Mouse (Mus musculus): ENCODE measurements around the gene Hsd17b11. TPM values are rescaled to one million over a fixed set of nuclear protein-coding genes. Genes with fewer than 3 reads are reported as not detected.

Hsd17b11 gene
- 2.8 and 3.3 TPM in 2 replicates for polyA plus RNA-seq (2015; fragmentation: Nextera tagmentation; extraction: Ambion mirVana)

DNA sequence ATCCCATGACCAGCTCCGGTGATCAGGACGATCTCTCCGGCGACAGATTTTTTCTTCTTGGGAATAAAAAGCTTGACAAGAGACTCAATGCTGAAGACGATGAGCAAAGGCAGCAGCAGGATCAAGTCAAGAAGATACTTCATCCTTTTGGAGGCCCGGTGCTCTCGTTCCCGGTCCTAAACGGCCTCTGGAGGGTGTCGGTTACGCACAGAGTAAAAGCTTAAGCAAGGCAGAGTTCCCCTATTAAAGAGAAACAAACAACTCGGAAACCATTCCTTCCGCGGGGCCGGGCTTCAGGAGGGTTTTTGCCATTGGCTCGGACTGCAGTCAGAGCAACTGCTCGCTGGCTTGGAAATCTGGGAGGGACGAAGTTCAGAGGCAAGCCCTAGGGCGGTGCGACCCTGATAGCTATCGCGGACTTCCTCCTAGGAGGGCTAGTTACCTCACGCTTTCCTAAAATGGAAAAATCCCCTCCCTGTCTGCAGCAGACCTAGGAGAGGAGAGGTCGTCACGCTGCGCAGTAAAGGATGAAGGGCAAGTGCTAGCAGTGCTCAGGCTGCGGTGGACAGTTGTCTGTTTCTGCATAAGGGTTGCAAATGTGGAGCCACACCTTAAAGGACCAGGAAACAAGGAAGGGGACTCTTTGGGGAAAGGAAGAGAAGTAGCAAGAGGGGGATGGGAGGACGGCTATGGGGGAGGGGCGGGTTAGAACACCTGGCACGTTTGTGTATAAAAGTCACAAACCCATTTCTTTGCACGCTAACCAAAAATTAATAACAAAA, at the start of gene Hsd17b11:
Gene Hsd17b11 (minus strand): TSS at position 323 of the 782 bp plus-strand sequence.
- ATAC-seq (ENCODE audit: extremely low read depth, insufficient number of reproducible peaks, low FRiP score, low TSS enrichment): peak; percentile 74; the same call in 1 of the 2 replicates
- Histone ChIP-seq H3K36me3 (peaks cover 16% of the 10 kb centered on the region), H3K4me2 (peak within 1 kb of the TSS; percentile 78), H3K27me3 (replicated peaks) (no peaks in the 10 kb centered on the region), H3K27ac (replicated peaks) (peak within 1 kb of the TSS; percentile 92), H3K4me1 (peaks cover 38% of the 10 kb centered on the region), H3K9ac (peak within 1 kb of the TSS; percentile 86), H3K4me3 (peak within 1 kb of the TSS; percentile 73), H3K9me3 (no peaks in the 10 kb centered on the region)
- 1% methylated on average over 31 of the region's 31 CpGs for WGBS

DNA sequence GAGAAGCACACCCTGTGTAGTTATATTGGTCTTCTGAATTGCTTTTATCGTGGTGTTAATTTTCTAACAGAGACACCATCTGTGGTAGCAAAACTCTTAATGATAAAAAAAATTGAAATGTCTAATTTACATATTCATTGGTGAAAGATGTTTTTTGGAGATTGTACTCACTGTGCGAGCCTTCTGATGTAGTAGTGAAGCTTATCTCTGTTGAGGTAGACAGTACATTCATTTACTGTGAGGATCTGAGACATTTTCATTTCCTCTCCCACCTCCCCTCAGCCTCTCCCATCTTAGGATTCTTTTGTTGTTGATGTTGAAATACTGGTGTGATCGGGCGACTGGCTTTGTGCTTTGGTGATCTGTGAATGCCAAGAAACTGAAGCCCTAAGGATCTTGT, 49.3 kb upstream of the Hsd17b11 start:
- Histone ChIP-seq H3K27ac (replicated peaks) (no peak overlapping the region), H3K9me3 (no peaks in the 10 kb centered on the region), H3K4me1 (peaks cover 7% of the 10 kb centered on the region), H3K4me2 (no peak overlapping the region), H3K27me3 (replicated peaks) (peaks cover 9% of the 10 kb centered on the region; the same call in 1 of the 2 replicates), H3K36me3 (no peaks in the 10 kb centered on the region), H3K9ac (no peak overlapping the region), H3K4me3 (no peak overlapping the region)
- no peak for ATAC-seq (ENCODE audit: extremely low read depth, insufficient number of reproducible peaks, low FRiP score, low TSS enrichment)
- WGBS: 68% methylated on average over 4 of the region's 4 CpGs

DNA sequence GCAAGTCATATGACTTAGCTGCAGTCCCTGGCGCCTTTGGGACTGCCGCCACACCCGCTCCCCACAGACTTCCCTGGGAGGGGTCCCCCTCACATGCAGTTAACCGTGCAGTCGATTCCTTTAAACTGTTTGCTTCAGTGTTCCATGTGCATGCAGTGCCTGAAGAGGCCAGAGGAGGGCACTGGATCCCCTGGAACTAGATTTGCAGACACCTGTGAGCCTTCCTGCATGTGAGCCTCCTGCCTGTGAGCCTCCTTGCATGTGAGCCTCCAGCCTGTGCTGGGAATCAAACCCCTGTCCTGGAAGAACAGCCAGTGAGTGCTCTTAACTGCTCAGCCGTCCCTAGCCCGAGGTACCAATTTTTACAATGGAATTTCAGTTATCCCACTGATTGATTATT, 47.0 kb upstream of the Hsd17b11 start:
- Histone ChIP-seq H3K27me3 (replicated peaks) (no peaks in the 10 kb centered on the region), H3K27ac (replicated peaks) (no peak overlapping the region), H3K9ac (no peak overlapping the region), H3K36me3 (peaks cover 12% of the 10 kb centered on the region), H3K9me3 (no peaks in the 10 kb centered on the region), H3K4me2 (no peak overlapping the region), H3K4me3 (no peak overlapping the region), H3K4me1 (peaks cover 7% of the 10 kb centered on the region)
- 83% methylated on average over 7 of the region's 7 CpGs for WGBS
- ATAC-seq (ENCODE audit: extremely low read depth, insufficient number of reproducible peaks, low FRiP score, low TSS enrichment): no peak

DNA sequence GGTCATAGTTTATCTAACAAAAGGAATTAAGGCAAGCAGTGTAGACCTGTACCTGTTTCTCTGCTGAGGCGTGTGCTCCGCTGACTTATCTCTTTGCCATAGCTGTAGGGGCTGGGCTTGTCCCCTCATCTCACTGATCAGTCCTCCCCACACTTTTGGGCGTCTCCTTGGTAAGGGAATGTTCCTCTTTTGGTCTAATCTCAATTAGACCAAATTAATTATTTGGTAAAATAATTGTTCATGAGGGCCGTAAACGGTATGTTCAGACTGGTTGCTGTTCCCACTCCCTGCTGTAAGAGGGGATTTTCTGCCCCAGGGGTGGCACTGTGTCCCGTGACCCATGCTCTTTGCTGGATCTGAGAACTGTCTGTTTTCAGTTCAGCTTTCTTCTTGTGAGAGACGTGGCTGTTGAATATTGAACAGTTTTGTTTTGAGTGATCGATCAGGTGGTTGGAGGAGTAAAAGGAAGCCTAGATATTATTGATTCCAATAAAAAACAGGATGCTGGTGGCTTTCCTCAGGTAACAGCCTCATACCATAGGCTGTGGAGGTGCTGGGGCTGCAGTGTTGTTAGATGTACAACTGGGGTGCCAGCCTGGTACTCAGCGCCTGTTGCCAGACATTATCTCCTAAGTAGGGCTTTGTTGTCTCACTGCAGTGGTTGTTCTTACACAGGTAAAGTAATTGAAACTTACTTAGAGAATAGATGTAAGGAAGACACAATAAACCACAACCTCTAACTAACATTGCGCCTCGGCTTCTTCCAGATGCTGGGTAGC, 41.2 kb upstream of the Hsd17b11 start:
- Histone ChIP-seq H3K4me3 (no peak overlapping the region), H3K9ac (no peak overlapping the region), H3K4me2 (no peak overlapping the region), H3K27ac (replicated peaks) (no peak overlapping the region), H3K9me3 (no peaks in the 10 kb centered on the region), H3K36me3 (peaks cover 69% of the 10 kb centered on the region), H3K27me3 (replicated peaks) (no peaks in the 10 kb centered on the region), H3K4me1 (no peaks in the 10 kb centered on the region)
- WGBS: 85% methylated on average over 11 of the region's 11 CpGs
- ATAC-seq (ENCODE audit: extremely low read depth, insufficient number of reproducible peaks, low FRiP score, low TSS enrichment): no peak

DNA sequence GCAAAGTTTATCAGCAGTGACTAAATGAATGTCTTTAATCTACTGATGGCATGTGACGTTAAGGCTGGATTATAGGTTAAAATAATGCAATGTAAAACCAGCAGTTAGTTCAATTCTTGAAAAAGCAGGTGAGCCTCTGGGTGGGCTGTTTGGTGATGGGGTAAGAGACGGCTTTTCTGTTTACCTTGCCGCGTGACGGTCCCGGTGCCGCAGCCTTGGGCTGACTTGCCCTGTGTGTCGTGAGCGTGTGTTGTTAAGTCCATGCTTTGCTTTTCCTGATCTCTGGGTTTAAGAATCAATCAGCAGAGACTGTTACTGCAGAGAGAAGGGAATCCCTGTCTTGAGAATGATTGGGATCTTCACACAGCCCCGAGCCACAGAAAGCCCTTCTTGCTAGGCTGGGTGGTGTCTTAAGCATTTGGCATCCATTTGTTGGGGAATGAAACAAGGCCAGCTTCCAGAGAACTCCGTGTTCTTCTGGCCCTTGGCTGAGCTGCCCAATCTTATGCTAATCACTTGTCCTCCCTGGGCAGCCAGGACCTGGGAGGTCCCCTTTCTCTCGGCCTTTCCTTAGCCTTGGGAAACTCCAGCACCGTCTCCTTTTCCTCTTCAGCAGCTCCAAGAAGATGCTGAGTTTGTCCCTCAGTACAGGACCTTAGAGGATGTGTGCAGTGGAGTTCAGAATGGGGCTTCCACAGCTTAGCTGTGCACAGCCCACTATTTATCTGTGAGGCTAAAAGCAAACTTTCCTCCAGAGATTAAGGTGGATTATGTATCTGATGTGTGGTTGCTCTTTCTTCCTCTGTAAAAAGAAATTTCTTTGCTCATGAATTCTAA, 40.4 kb upstream of the Hsd17b11 start:
- ATAC-seq (ENCODE audit: extremely low read depth, insufficient number of reproducible peaks, low FRiP score, low TSS enrichment): no peak
- no peak overlapping the region for H3K4me3 ChIP-seq
- no peaks in the 10 kb centered on the region for H3K27me3 ChIP-seq (replicated peaks)
- H3K36me3 ChIP-seq: peaks cover 73% of the 10 kb centered on the region
- H3K27ac ChIP-seq (replicated peaks): no peak overlapping the region
- no peak overlapping the region for H3K4me2 ChIP-seq
- no peaks in the 10 kb centered on the region for H3K9me3 ChIP-seq
- 86% methylated on average over 13 of the region's 13 CpGs for WGBS
- no peak overlapping the region for H3K9ac ChIP-seq
- H3K4me1 ChIP-seq: no peaks in the 10 kb centered on the region

DNA sequence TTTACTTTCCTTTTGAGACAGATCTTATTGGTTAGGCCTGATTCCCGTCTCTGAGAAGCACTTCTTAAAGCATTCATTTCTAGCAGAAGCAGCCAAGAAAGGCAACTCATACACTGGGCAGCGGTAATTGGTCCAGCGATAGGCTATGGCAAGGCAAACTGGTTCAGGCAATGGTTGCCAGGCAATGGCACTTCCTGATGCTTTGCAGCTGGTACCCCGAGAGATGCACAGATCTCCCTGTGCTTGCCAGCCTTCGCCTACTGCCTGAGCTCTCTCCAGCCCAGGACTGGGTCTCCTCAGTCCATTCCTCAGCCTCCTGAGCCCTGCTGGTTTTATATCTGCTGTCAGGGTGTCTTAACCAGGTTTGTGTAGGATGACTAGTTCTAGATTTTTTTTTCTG, 38.7 kb upstream of the Hsd17b11 start:
- H3K4me1 ChIP-seq: no peaks in the 10 kb centered on the region
- H3K4me2 ChIP-seq: no peak overlapping the region
- WGBS: 90% methylated on average over 5 of the region's 5 CpGs
- H3K9ac ChIP-seq: no peak overlapping the region
- no peaks in the 10 kb centered on the region for H3K9me3 ChIP-seq
- H3K27me3 ChIP-seq (replicated peaks): no peaks in the 10 kb centered on the region
- no peak overlapping the region for H3K4me3 ChIP-seq
- peaks cover 86% of the 10 kb centered on the region for H3K36me3 ChIP-seq
- no peak for ATAC-seq (ENCODE audit: extremely low read depth, insufficient number of reproducible peaks, low FRiP score, low TSS enrichment)
- H3K27ac ChIP-seq (replicated peaks): no peak overlapping the region

DNA sequence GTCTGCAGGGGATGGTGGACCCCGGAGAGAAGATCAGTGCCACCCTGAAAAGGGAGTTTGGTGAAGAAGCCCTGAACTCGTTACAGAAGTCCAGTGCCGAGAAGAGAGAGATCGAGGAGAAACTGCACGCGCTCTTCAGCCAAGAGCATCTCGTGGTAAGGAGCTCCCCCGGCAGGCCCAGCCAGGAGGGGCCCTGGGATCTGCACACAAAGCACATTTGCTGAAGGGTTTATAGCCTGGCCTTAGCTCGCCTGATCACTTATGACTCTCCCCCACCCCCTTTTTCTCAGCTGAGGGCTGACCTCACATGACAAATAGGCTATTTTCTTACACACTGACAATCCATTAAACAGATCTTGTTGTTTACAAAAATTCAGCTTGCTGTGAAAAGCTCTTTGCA, 37.9 kb upstream of the Hsd17b11 start:
- H3K36me3 ChIP-seq: peaks cover 87% of the 10 kb centered on the region

DNA sequence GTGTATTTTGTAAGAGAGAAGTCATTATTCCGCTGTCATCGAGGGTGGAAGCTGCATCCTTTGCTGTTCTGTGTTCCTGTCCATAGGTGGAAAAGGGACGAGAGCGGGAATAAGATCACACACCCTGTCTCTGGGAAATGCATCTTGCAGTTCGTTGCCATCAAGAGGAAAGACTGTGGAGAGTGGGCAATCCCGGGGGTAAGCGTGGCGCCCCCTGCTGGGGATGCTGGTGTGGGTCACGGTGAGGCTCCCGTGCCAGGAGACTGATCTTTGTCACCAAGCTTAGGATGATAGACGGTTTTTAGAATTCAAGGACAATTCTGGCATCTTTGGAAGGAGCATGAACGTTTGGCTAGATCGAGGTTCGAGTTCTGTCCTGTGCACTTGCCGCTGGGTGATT, 36.3 kb upstream of the Hsd17b11 start:
- Histone ChIP-seq H3K9ac (no peak overlapping the region), H3K27ac (replicated peaks) (no peak overlapping the region), H3K27me3 (replicated peaks) (no peaks in the 10 kb centered on the region), H3K4me2 (no peak overlapping the region), H3K4me3 (no peak overlapping the region), H3K4me1 (no peaks in the 10 kb centered on the region), H3K36me3 (peaks cover 82% of the 10 kb centered on the region), H3K9me3 (no peaks in the 10 kb centered on the region)
- 62% methylated on average over 15 of the region's 15 CpGs for WGBS
- no peak for ATAC-seq (ENCODE audit: extremely low read depth, insufficient number of reproducible peaks, low FRiP score, low TSS enrichment)

More for the DNA sequence above, 37.9 kb upstream of the Hsd17b11 start:
- no peak for ATAC-seq (ENCODE audit: extremely low read depth, insufficient number of reproducible peaks, low FRiP score, low TSS enrichment)
- H3K27ac ChIP-seq (replicated peaks): no peak overlapping the region
- no peaks in the 10 kb centered on the region for H3K27me3 ChIP-seq (replicated peaks)
- 86% methylated on average over 9 of the region's 9 CpGs for WGBS
- H3K4me3 ChIP-seq: no peak overlapping the region
- H3K4me1 ChIP-seq: no peaks in the 10 kb centered on the region
- no peaks in the 10 kb centered on the region for H3K9me3 ChIP-seq
- H3K9ac ChIP-seq: no peak overlapping the region
- H3K4me2 ChIP-seq: no peak overlapping the region

DNA sequence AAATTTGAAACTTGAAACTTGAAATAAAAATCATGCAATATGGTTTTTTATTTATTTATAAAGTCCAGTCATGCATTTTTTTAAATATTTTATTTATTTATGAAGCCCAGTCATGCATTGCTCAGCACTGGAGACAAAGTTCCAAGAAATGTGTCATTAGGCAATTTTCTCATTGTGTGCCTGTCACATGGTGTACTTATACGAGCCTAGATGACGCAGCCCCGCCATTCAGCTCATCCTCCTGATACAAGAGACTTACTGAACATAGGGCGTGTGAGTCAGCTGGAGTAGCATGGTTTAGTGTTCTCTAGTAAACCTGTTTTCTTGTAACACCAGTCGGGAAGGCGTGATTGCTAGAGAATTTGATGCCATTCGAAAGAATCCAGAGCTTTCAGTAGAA, 34.6 kb upstream of the Hsd17b11 start:
- Histone ChIP-seq H3K4me3 (no peak overlapping the region), H3K4me2 (no peak overlapping the region), H3K9ac (no peak overlapping the region), H3K36me3 (peaks cover 82% of the 10 kb centered on the region), H3K4me1 (no peaks in the 10 kb centered on the region), H3K27ac (replicated peaks) (no peak overlapping the region), H3K9me3 (no peaks in the 10 kb centered on the region), H3K27me3 (replicated peaks) (no peaks in the 10 kb centered on the region)
- no peak for ATAC-seq (ENCODE audit: extremely low read depth, insufficient number of reproducible peaks, low FRiP score, low TSS enrichment)
- 84% methylated on average over 7 of the region's 7 CpGs for WGBS

DNA sequence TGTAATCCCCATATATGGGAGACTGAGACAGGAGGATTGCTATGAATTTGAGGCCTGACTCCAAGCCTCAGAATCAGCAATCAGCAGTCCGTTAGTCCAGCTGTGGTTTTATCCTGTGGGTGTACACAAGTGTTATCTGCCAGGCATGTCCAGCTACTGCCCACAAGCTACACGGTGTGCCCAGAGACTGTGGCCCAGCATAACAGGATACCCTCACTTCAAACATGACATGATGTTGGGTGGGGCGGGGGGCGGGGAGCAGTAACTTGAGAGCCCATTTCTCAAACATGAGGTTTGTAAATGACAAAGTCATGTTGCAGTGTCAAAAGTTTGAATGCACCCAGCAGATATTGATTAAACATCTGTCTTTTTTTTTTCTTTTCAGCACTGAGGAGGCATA, 34.1 kb upstream of the Hsd17b11 start:
- no peaks in the 10 kb centered on the region for H3K4me1 ChIP-seq
- no peak overlapping the region for H3K27ac ChIP-seq (replicated peaks)
- ATAC-seq (ENCODE audit: extremely low read depth, insufficient number of reproducible peaks, low FRiP score, low TSS enrichment): no peak
- H3K4me2 ChIP-seq: no peak overlapping the region
- H3K36me3 ChIP-seq: peaks cover 82% of the 10 kb centered on the region
- H3K9me3 ChIP-seq: no peaks in the 10 kb centered on the region
- no peak overlapping the region for H3K9ac ChIP-seq
- no peaks in the 10 kb centered on the region for H3K27me3 ChIP-seq (replicated peaks)
- no peak overlapping the region for H3K4me3 ChIP-seq
- WGBS: 80% methylated on average over 4 of the region's 4 CpGs

DNA sequence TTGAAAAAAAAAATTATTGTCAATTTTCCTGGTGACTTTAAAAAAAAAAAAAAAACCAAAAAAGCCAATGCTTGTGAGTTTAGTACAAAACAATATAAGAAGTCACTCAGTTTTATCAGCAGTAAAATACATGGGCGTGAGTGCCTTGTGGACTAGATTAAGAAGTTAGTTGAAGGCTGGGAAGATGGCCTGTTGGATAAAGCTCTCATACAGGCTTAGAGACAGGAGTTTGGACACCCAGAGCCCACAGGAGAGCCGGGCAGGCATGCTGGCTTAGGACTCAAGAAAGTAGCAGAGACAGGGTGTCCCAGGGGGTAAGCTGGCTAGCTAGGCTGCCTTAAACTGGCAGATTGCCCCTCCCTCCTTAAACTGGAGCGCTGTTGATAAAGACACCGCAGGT, 33.2 kb upstream of the Hsd17b11 start:
- no peaks in the 10 kb centered on the region for H3K27me3 ChIP-seq (replicated peaks)
- no peak overlapping the region for H3K4me3 ChIP-seq
- ATAC-seq (ENCODE audit: extremely low read depth, insufficient number of reproducible peaks, low FRiP score, low TSS enrichment): no peak
- WGBS: 88% methylated on average over 4 of the region's 4 CpGs
- H3K27ac ChIP-seq (replicated peaks): no peak overlapping the region
- no peaks in the 10 kb centered on the region for H3K4me1 ChIP-seq
- no peak overlapping the region for H3K4me2 ChIP-seq
- no peaks in the 10 kb centered on the region for H3K9me3 ChIP-seq
- H3K36me3 ChIP-seq: peaks cover 81% of the 10 kb centered on the region
- H3K9ac ChIP-seq: no peak overlapping the region
